Mouse (Mus musculus) heart, postnatal 25 days (tissue): ENCODE results near the gene Inhbc. TPM values are rescaled to one million over a fixed set of nuclear protein-coding genes. Genes with fewer than 3 reads are reported as not detected.

Experiments
- DNase-seq: peaks from one replicate; pipeline ENCODE4 v3.0.0; 2022; ENCODE audit warnings: low spot score
- intact Hi-C: fragments of 180-260 bp; cut with DNase I; formaldehyde crosslinking; loops from one replicate; pipeline ENCODE4 v1.15.1; 2025
- total RNA-seq, 2 experiments: library from RNA; stranded (reverse); gene quantifications; 2 replicates each; pipeline ENCODE4 v1.2.3; 2021

Inhbc gene
- not detected for total RNA-seq

DNA sequence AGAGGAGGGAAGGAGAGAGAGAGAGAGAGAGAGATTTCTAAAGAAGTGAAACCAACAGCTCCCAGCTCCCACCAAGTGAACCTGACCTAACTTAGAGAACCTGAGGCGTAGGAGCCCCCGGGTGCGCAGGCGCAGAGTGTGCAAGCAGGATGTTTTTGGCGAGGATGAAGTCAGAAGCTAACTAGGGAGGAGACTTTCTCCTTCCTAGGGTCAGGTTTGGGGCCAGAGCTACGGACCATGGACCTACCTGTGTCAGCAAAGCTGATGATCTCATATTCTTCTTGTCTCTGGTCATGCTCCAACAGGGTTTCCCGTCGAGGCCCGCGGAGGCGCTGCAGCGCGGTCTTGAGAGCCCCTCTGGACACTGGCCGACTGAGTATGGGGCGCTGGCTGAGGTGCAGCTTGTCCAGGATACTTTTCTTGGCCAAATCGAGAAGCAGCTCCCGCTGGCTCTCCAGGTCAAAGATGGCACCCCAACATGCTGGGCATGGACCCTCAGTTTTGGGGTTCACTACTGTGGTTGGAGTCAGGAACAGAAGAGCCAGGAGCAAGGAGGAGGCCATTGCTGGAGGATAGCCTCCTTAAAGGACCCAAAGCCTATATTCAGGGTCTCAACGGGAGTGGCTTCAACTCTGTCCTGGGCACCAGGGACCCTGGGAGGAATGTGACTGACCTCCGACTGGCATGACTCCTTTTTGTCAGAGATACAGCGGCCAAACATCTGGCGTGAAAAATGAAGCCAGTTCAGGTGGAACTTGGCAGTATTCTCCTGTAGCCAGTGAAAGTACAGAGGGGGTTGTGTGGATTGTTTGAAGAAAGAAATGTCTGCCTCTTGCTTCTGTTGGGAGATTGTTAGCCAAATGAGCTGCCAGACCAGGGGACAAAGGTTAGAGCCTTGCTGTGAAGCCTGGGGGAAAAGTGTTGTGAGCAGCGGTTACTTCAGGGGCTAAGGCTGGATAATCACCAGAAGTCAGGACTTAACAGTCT, at the start of gene Inhbc:
TSS of gene Inhbc (minus strand) at position 598 of the 987 bp plus-strand sequence.
- intact Hi-C loops, result no loop called here
- no peak for DNase-seq

- intact Hi-C loops, result no loop called here
- no peak for DNase-seq
These were observed 43.9 kb upstream of the Inhbc start for GRCm38 (mm10) chr10:127414141-127414540.

DNA sequence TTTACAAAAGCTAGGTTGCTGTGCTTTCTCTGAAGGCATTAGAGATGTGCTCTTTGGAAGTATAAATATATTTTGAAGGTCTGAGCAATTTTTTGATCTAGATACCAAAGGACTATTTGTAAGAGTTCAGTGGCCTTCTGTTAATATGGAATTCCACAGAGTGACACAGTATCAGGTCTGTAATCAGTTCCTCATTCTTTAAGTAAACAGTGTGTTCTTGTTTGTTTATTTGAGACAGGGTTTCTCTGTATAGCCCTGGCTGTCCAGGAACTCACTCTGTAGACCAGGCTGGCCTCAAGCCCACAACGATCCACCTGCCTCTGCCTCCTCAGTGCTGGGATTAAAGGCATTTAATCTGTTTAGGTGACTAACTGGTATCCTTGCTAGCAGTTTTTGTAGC, 43.4 kb upstream of the Inhbc start:
- no peak for DNase-seq
- intact Hi-C loops, result no loop called here

- intact Hi-C loops, result no loop called here
- DNase-seq, result no peak
These were observed 42.5 kb upstream of the Inhbc start for GRCm38 (mm10) chr10:127412776-127413175.

- intact Hi-C loops, result no loop called here
- no peak for DNase-seq
These were observed 41.9 kb upstream of the Inhbc start for GRCm38 (mm10) chr10:127412101-127412500.

GRCm38 (mm10) chr10:127407391-127407790, 37.2 kb upstream of the Inhbc start:
- no peak for DNase-seq
- intact Hi-C loops, result no loop called here

DNA sequence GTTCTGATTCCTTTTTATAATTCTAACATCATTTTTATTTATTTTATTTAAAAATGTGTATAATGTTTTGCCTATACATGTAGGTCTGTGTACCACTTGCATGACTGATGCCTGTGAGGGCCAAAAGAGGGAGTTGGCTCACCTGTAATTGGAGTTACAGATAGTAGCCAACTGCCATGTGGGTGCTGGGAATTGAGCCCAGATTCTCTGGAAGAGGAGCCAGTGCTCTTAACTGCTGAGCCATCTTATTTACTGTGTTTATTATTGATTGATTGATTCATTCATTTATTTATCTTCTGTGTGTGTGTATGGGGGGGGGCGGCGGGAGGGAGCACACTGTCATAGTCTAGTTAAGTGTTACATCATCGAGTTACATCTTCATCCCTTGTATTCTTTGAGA, 34.5 kb upstream of the Inhbc start:
- intact Hi-C loops, result no loop called here
- no peak for DNase-seq

- intact Hi-C loops, result no loop called here
- no peak for DNase-seq
These were observed 21.5 kb upstream of the Inhbc start for GRCm38 (mm10) chr10:127391774-127392173.

- intact Hi-C loops, result loop anchor here (5.0 kb wide), 1 partner anchor 41 kb away; no protein-coding TSS in a partner anchor
- no peak for DNase-seq
These were observed 11.5 kb upstream of the Inhbc start for GRCm38 (mm10) chr10:127381743-127382134.

GRCm38 (mm10) chr10:127380767-127381742, 10.8 kb upstream of the Inhbc start:
- intact Hi-C loops, result loop anchor here (5.0 kb wide), 1 partner anchor 41 kb away; no protein-coding TSS in a partner anchor
- DNase-seq, result peak; percentile 37

DNA sequence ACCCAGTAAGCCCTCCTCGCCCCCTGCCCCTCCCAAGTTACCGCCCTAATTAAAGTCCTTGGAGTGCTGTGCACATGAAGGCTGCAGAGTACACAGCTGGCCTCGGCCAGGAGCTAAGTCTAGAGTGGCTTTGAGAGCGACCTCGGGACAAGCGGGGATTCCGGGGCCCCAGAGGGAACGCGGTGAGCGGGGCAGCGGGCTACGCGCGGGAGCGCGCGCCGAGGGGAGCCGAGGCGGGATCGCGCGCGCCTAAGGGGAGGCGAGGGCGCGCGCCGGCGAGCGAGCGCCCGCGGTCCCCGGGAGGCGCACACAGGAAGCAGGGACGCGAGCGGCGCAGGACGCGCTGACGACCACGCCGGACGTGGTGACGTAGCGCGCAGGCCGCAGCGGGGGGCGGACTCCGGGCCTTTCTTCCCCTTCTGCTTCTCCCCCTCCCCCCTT, 10.0 kb upstream of the Inhbc start, which contains the start of gene R3hdm2:
TSS of gene R3hdm2 (plus strand) at position 77 of the 441 bp plus-strand sequence.
- intact Hi-C loops, result loop anchor here (5.0 kb wide), 1 partner anchor 42 kb away; no protein-coding TSS in a partner anchor
- peak; percentile 85 for DNase-seq

DNA sequence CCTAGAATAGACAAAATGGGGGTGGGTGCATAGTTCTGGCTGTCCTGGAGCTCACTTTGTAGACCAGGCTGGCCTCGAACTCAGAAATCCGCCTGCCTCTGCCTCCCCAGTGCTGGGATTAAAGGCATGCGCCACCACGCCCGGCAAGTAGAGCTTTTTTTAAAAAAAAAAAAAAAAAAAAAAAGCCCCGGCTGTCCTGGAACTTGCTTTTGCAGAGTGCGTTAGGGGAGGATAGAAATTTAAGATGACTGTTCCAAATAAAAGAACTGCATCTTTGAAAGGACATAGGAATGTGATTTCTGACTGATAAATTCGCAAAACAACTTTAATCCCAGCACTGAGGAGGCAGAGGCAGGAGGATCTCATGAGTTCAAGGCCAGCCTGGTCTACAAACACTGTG, 9.4 kb upstream of the Inhbc start:
- DNase-seq, result no peak
- intact Hi-C loops, result loop anchor here (5.0 kb wide), 1 partner anchor 43 kb away; no protein-coding TSS in a partner anchor

DNA sequence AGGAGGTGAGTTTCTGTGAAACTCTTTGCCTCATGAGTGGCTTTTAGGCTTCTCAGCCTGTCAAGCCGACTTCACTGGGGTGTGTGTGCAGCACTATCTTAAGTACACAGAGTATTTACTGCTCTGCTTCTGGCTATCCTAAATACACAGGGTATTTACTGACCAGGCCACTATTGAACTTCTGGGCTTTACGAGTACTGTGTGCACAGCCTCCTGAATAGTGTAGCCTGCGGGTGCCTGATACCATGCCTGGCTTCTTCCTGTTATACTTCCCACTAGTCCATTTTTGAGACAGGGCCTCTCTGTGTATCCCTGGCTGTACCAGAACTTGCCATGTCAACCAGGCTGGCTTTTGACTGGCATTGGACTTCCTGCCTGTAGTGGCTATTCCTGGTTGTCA, 7.5 kb upstream of the Inhbc start:
- intact Hi-C loops, result no loop called here
- no peak for DNase-seq

GRCm38 (mm10) chr10:127371023-127371422, 792 bp upstream of the Inhbc start:
- intact Hi-C loops, result no loop called here
- no peak for DNase-seq

GRCm38 (mm10) chr10:127368273-127368672, 2.0 kb downstream of the Inhbc start:
- DNase-seq, result no peak
- intact Hi-C loops, result no loop called here

GRCm38 (mm10) chr10:127367116-127367515, 3.1 kb downstream of the Inhbc start:
- intact Hi-C loops, result no loop called here

GRCm38 (mm10) chr10:127360714-127361113, 9.5 kb downstream of the Inhbc start:
- DNase-seq, result no peak
- intact Hi-C loops, result no loop called here

More at GRCm38 (mm10) chr10:127367116-127367515, 3.1 kb downstream of the Inhbc start:
- no peak for DNase-seq

DNA sequence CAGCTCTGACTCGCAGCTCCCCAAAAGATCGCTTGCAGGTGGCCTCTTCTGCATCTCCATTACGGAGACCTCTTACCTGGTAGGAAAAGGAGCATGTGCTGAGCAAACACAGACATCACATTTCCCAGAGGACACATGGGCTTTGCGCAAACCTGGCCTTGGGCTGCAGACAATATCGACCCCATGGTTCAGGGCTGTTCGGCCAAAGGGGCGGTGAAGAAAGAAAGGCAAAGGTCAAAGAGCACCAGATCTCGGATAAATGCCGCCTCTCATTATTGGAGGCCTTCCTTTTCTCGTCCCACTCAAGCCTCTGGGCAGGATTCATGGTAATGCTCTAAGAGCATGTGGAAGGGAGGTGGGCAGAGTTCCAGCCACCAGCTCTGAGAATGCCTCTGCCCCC, 14.9 kb downstream of the Inhbc start:
- intact Hi-C loops, result no loop called here

GRCm38 (mm10) chr10:127353909-127354895, 16.0 kb downstream of the Inhbc start, which contains the start of gene Inhbe:
Gene Inhbe, minus strand, starts transcription at chr10:127354411.
- intact Hi-C loops, result loop anchor here (5.0 kb wide), 1 partner anchor 83 kb away; no protein-coding TSS in a partner anchor
- no peak for DNase-seq

More for the DNA sequence above, 14.9 kb downstream of the Inhbc start:
- no peak for DNase-seq
